Mouse (Mus musculus) lung, postnatal 0 days (tissue): ENCODE measurements around the gene Efna5.

ENCODE experiments used
- CTCF ChIP-seq: IDR thresholded peaks from 2 replicates; pipeline ENCODE4 v1.5.1; 2016; ENCODE audit warnings: antibody characterized with exemption, mild to moderate bottlenecking
- EP300 ChIP-seq: IDR thresholded peaks from 2 replicates; pipeline ENCODE4 v1.6.1; 2016; ENCODE audit warnings: antibody characterized with exemption, mild to moderate bottlenecking, control low read depth

DNA sequence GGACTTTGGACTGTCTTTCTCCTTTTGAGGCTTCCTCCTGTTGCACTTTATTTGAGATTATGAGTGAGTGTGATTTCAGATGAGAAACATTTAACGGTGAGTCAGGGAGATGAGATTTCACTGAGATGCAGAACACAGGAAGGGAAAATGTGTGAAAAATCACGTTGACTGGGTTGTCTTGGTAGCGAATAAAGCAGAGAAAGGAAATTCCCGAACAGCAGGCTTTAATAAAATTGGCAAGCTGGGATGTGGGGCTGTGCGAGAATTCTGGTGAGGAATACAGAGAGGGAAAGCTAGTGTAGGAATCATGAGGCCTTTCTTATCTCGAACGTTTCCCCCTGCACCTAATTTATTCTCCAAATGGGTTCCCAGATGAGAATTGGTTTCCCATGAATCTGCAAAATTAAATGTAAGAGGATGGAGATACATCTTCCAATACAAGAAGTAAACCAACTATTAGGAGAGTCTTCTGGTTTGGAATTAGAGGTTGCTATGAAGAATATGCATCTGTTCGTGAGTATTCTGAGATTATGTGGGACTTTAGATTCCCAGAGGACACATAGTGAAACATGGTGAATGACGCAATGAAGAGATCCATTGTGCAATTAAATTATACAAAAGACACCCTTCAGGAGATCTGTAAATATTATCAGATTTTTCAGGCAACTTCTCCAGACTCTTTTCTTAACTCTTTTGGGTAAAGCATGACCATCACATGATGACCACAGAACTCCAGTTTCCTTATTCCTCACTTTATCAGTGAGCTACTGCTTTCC lies 290.2 kb downstream of the Efna5 start:
- TF ChIP-seq CTCF (no peak), EP300 (no peak)
